Mouse (Mus musculus) ES-Bruce4 (cell line): ENCODE data around the gene Pigyl. TPM values are rescaled to one million over a fixed set of nuclear protein-coding genes. Genes with fewer than 3 reads are reported as not detected.

Source experiments
- H3K27ac ChIP-seq: 2 replicates; pipeline ENCODE4 v1.5.1; 2012; ENCODE audit warnings: low read length, inconsistent platforms; ENCODE audit not compliant: insufficient read depth
- H3K27me3 ChIP-seq: 2 replicates; pipeline ENCODE4 v1.6.1; 2012; ENCODE audit warnings: mild to moderate bottlenecking, low read length, inconsistent platforms; ENCODE audit not compliant: control insufficient read depth, poor library complexity, insufficient read depth, severe bottlenecking
- H3K36me3 ChIP-seq: 2 replicates; pipeline ENCODE4 v1.6.1; 2012; ENCODE audit warnings: inconsistent platforms, mild to moderate bottlenecking, low read length, moderate library complexity; ENCODE audit not compliant: control insufficient read depth, poor library complexity, insufficient read depth, severe bottlenecking
- H3K4me1 ChIP-seq: one replicate; pipeline ENCODE4 v1.8.1; 2011; ENCODE audit warnings: low read length; ENCODE audit not compliant: control insufficient read depth, insufficient read depth
- H3K4me3 ChIP-seq: 2 replicates; pipeline ENCODE4 v1.5.1; 2011; ENCODE audit warnings: low read depth, mild to moderate bottlenecking, low read length
- H3K9ac ChIP-seq: 2 replicates; pipeline ENCODE4 v1.6.1; 2012; ENCODE audit warnings: low read depth, mild to moderate bottlenecking, inconsistent platforms; ENCODE audit not compliant: poor library complexity, severe bottlenecking
- H3K9me3 ChIP-seq: replicated peaks from 2 replicates; pipeline ENCODE4 v1.6.1; 2012; ENCODE audit warnings: mild to moderate bottlenecking, low read length, inconsistent platforms; ENCODE audit not compliant: control insufficient read depth, poor library complexity, insufficient read depth, severe bottlenecking
- CTCF ChIP-seq: IDR thresholded peaks from one replicate; pipeline ENCODE4 v1.8.1; 2011; ENCODE audit warnings: low read depth, low read length
- EP300 ChIP-seq: IDR thresholded peaks from 2 replicates; pipeline ENCODE4 v1.6.1; 2011; ENCODE audit warnings: low read depth, low read length; ENCODE audit not compliant: insufficient read depth
- POLR2A ChIP-seq: IDR thresholded peaks from one replicate; pipeline ENCODE4 v1.8.1; 2011; ENCODE audit warnings: low read length; ENCODE audit not compliant: insufficient read depth
- polyA plus RNA-seq: library from polyadenylated mRNA; stranded (reverse); fragments of >200 nt; gene quantifications from 2 replicates; pipeline ENCODE4 v1.2.4, GENCODE M21; 2011; ENCODE audit warnings: low read depth; ENCODE audit not compliant: missing spikeins, insufficient read depth, insufficient read length

The Pigyl gene
- polyA plus RNA-seq, 1 experiment = 86.5 TPM

GRCm38 (mm10) chr9:22125246-22126027 is 31.2 kb upstream of the Pigyl start:
- Histone ChIP-seq H3K9ac (no peak overlapping the region), H3K4me1 (peaks cover 4% of the 10 kb centered on the region), H3K27ac (no peak overlapping the region), H3K4me3 (no peak overlapping the region), H3K36me3 (no peaks in the 10 kb centered on the region), H3K27me3 (no peaks in the 10 kb centered on the region), H3K9me3 (no peaks in the 10 kb centered on the region)
- TF ChIP-seq CTCF (peak; percentile 24), POLR2A (no peak)

GRCm38 (mm10) chr9:22131226-22131981 is 25.2 kb upstream of the Pigyl start:
- TF ChIP-seq CTCF (no peak), EP300 (peak; percentile 91), POLR2A (no peak)
- H3K4me3 ChIP-seq = peak overlapping the region; percentile 67
- H3K27ac ChIP-seq = peak overlapping the region; percentile 11; the same call in 1 of the 2 replicates
- H3K27me3 ChIP-seq = no peaks in the 10 kb centered on the region
- H3K9me3 ChIP-seq = no peaks in the 10 kb centered on the region
- peaks cover 12% of the 10 kb centered on the region for H3K4me1 ChIP-seq
- peak overlapping the region; percentile 47 for H3K9ac ChIP-seq
- no peaks in the 10 kb centered on the region for H3K36me3 ChIP-seq

GRCm38 (mm10) chr9:22132220-22132619 is 24.4 kb upstream of the Pigyl start:
- TF ChIP-seq EP300 (peak; percentile 90), POLR2A (no peak)
- Histone ChIP-seq H3K27ac (no peak overlapping the region), H3K4me1 (peaks cover 11% of the 10 kb centered on the region), H3K9me3 (no peaks in the 10 kb centered on the region), H3K9ac (peak overlapping the region; percentile 47), H3K27me3 (no peaks in the 10 kb centered on the region), H3K4me3 (peak overlapping the region; percentile 67), H3K36me3 (no peaks in the 10 kb centered on the region)

GRCm38 (mm10) chr9:22134246-22134890 is 22.3 kb upstream of the Pigyl start:
- H3K36me3 ChIP-seq = no peaks in the 10 kb centered on the region
- no peak overlapping the region for H3K4me3 ChIP-seq
- no peaks in the 10 kb centered on the region for H3K9me3 ChIP-seq
- no peaks in the 10 kb centered on the region for H3K27me3 ChIP-seq
- peaks cover 10% of the 10 kb centered on the region for H3K4me1 ChIP-seq
- no peak for TF ChIP-seq POLR2A
- TF ChIP-seq EP300 = no peak
- no peak for TF ChIP-seq CTCF
- no peak overlapping the region for H3K27ac ChIP-seq
- H3K9ac ChIP-seq = no peak overlapping the region

- Histone ChIP-seq H3K36me3 (no peaks in the 10 kb centered on the region), H3K9ac (no peak overlapping the region), H3K27ac (no peak overlapping the region), H3K9me3 (no peaks in the 10 kb centered on the region), H3K4me3 (no peak overlapping the region), H3K4me1 (peaks cover 10% of the 10 kb centered on the region), H3K27me3 (no peaks in the 10 kb centered on the region)
- TF ChIP-seq CTCF = no peak
- TF ChIP-seq POLR2A = no peak
- no peak for TF ChIP-seq EP300
These were observed 21.5 kb upstream of the Pigyl start for GRCm38 (mm10) chr9:22134988-22135643.
